Mouse (Mus musculus) bone marrow macrophage, adult 2 months (primary cell): Measurements from ENCODE around the gene Frmd4b.

Source experiments
- CTCF ChIP-seq: IDR thresholded peaks from 2 replicates; pipeline ENCODE4 v1.5.1; 2012; ENCODE audit warnings: low read depth, mild to moderate bottlenecking, low read length, moderate library complexity
- POLR2A ChIP-seq: IDR thresholded peaks from 2 replicates; pipeline ENCODE4 v1.6.1; 2012; ENCODE audit warnings: mild to moderate bottlenecking, low read depth, low read length, borderline replicate concordance

GRCm38 (mm10) chr6:97444145-97444544 lies 173.2 kb downstream of the Frmd4b start:
- TF ChIP-seq CTCF: no peak
- no peak for TF ChIP-seq POLR2A
